Mouse (Mus musculus): Measurements from ENCODE around the gene Slc5a3.

Slc5a3 gene

DNA sequence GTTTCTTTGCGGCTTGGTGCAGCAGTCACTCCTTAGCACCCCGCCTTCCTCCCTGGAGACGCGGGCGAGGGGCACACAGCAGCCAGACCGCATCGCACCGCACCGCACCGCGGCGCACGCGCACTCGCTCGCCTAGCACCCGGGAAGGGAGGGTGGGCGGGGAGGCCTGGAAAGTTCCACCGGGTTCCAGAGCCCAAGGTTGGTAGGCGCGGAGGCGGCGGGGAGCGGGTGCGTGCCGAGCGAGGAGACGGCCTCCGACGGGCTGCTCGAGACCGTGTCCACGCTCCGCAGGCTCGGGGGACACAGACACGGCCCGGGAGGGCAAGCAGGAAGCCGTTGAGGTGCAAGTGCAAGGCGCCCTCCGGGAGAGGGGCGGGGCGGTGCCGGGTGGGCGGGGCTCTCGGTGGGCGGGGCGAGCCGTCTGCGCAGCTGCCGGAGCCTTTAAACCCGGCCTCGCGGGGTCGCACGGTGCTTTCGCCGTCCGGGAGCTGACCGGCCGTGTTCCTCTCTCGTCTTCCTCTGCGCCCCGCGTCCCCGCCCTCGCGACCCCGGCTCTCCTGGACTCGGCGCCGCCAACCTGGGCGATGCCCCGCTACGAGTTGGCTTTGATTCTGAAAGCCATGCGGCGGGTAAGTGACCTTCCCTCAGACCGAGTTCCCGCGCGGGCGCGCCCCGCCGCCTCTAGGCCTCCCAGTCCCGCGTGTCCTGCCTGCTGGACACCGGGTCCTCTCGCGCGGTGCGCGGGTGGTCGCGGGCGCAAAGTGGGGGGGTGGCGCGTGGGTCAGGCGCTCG lies at the start of gene Slc5a3, which contains the start of the genes Mrps6 and Gm49711:
Gene Slc5a3, plus strand, starts transcription at position 471 of the 792 bp plus-strand sequence.
Gene Mrps6, plus strand, starts transcription at position 419 of the 792 bp plus-strand sequence.
Gene Gm49711, plus strand, starts transcription at position 465 of the 792 bp plus-strand sequence.
- DNase-seq (ENCODE audit: low spot score in 2 of 2): peak; percentile 78 to 79

- DNase-seq (ENCODE audit: low spot score in 2 of 2): no peak
Measured at GRCm38 (mm10) chr16:92009586-92009985, 48.5 kb upstream of the Slc5a3 start.

GRCm38 (mm10) chr16:92016792-92017191 lies 41.3 kb upstream of the Slc5a3 start:
- DNase-seq (ENCODE audit: low spot score in 2 of 2): no peak

DNA sequence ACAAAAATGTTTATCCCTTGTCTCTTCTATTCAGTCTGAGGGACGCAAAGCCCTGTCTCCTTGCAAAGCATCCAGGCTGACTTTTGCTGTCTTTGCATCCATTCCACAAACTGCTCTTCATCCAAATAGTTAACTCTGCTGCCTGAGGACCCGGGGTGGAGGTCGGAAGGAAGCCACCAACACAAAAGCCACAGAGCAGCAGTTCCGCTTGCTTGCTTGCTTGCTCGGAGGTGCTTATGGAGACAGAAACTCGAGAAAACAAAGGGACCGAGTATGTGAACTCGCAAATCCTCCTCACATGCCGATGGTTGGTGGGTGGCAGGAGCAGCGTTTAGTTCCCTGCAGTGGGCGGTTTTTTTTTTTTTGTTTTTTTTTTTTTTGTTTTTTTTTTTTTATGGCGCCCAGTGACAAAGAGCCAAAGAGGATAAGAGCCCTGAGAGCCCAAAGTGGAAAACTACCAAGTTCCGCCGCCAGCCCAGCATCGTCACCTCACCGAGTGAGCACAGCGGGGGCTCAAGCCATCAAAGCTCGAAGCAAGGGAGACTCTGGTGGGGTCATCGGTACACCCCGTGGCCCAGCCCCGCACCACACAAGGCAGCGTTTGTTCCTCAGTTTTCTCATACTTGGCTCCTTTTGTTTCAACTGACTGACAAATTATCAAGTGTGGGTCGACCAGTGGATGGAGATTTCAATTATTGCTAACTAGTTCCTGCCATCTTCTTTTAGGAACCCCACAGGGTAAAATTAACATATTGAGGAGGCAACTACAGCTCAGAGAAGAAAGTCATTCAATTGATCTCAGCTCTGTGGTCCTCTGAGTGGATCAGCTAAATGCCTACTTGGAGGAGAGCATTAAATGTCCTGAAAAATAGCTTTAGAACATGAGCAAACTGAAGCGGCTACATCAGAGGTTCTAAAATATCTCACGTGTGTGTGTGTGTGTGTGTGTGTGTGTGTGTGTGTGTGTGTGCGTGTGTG lies 38.7 kb upstream of the Slc5a3 start:
- DNase-seq (ENCODE audit: low spot score in 2 of 2): peak; percentile 38 to 39

GRCm38 (mm10) chr16:92021656-92022400 lies 36.3 kb upstream of the Slc5a3 start:
- DNase-seq (ENCODE audit: low spot score in 2 of 2): no peak

DNA sequence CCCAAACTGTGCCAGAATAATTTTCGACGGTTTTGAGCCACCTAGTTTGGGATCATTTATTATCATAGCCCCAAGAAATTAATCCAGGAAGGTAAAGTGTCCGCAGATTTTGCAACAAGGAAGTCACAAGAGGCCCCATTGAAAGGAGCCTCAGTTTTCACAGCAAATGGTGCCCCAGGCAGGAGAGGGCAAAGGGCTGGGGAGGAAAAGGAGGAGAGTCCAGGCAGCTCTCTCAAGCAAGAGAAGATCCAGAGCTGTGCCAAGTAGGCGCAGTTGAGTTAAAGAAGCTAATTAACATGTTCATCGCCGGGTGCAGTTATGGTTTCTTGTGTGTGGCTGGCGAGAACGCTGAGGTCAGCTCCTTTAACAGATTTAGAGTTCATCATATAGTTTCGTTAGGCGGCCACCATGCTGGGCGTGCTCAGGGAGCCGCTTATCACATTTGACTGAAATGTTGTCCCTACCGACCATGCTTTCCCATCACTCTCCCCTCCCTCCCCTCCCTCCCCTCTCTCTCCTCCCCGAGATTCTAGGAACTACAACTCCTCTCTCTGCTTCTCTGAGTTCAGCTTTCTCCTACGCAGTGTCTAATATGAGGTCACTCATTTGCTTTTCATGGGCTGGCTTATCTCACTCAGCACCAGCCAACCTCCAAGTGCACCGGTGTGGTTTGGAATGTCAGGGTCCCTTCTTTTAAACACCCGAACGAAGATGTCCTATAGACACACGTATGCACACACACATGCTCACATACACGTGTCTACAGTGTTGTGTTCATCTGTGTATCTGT lies 35.4 kb upstream of the Slc5a3 start:
- DNase-seq (ENCODE audit: low spot score in 2 of 2): no peak

GRCm38 (mm10) chr16:92033286-92033685 lies 24.8 kb upstream of the Slc5a3 start:
- no peak for DNase-seq (ENCODE audit: low spot score in 2 of 2)

DNA sequence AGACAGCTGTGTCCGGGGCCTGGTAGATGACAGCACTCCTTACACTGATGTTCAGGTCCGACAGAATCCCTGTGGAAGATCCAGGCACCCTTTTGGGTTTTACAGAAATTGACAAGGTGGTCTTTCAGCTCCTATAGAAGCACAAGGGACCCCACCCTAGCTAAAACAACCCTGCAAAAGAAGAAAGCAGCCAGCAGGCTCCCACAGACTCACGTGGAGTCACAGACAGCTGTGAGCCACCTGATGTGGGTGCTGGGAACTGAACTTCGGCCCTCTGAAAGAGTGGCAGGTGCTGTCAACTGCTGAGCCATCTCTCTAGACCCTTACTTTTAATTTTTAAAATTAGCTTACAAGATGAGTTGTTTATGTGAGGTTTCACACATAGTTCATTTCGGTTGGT lies 23.4 kb upstream of the Slc5a3 start:
- no peak for DNase-seq (ENCODE audit: low spot score in 2 of 2)

DNA sequence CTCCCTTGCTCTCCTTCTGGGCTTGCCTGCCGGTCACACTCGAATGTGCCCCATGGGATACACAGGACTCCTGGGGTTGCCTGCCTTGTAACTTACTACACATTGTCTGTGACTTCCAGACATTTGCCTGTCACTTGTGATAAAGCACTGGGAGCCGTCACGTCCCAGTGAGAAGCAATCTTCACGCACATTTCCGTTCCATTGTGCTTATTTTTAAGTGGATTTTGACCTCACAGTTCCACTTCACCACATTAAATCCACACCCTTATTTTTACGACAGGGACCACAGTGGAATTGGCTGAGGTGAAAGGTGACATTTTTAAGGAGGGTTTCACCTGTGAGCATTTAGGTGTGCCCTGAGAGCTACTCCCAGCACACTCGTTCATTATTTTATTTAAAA lies 21.4 kb upstream of the Slc5a3 start:
- no peak for DNase-seq (ENCODE audit: low spot score in 2 of 2)

- DNase-seq (ENCODE audit: low spot score in 2 of 2): peak; percentile 31 to 45
Measured at GRCm38 (mm10) chr16:92037891-92038607, 20.1 kb upstream of the Slc5a3 start.

- DNase-seq (ENCODE audit: low spot score in 2 of 2): peak in 1 of 2 experiments; percentile 17
Measured at GRCm38 (mm10) chr16:92039421-92039820, 18.7 kb upstream of the Slc5a3 start.

DNA sequence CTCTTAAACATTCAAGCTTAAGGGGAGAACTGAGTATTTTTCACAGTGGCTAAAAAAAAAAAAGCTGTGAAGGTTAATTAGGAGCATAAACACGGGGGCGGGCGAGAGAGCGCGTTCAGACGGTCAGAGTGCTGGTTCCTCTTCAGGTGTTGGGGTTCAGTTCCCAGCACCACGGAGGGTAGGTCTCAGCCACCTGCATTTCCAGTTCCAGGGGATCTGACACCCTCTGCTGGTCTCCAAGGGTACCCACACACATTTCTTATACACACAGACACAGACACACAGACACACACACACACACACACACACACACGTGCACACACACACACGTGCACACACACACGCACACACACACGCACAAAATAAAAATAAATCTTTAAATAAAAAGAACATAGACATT lies 18.2 kb upstream of the Slc5a3 start:
- DNase-seq (ENCODE audit: low spot score in 2 of 2): no peak

DNA sequence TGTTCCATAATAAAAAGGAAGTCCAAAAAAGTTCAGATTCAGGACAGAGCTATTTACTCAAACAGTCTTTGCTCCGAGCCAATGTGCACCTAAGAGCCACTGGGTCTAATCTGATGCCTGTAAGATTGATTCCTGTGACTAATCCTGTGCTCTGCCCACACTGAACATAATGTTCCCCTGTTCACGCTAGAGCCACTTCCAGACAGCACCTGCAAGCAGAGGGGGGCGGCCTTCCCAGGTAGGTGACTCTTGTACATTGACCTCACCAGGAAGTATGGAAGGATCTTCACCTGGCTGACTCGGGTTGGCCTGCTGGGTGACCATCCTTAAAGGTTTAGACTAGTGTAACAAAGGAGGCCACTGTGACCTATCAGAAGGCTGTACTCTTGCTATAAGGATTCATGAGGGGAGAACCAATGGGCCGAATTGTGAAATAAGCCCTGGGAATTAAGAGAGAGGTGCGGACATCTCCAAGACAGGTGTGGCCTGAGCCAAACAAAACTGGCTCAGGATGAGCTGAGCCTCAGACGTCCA lies 6.3 kb upstream of the Slc5a3 start:
- no peak for DNase-seq (ENCODE audit: low spot score in 2 of 2)

- no peak for DNase-seq (ENCODE audit: low spot score in 2 of 2)
Measured at GRCm38 (mm10) chr16:92052569-92052968, 5.6 kb upstream of the Slc5a3 start.

GRCm38 (mm10) chr16:92056711-92057110 lies 1.4 kb upstream of the Slc5a3 start:
- no peak for DNase-seq (ENCODE audit: low spot score in 2 of 2)

DNA sequence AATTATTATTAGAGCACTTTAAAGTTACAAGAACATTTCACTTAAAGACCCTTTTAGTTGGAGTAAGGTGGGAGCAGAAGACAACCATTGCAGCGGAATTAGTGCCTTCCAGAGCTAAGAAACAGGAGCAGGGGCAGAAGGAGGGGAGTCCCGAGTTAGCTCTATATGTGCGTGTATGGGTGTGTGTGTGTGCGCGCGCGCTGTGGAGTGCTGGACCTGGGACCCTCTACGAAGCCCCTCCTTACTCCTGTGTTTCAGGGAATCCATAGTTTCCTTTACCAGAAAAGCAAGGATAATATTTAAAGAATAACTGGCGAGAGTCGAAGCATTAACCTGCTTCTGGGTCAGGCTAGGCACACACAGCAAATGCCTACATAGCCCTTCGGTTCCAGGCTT lies 668 bp upstream of the Slc5a3 start:
- DNase-seq (ENCODE audit: low spot score in 2 of 2): no peak

- peak; percentile 5 to 6 for DNase-seq (ENCODE audit: low spot score in 2 of 2)
Measured at GRCm38 (mm10) chr16:92058644-92059620, 810 bp downstream of the Slc5a3 start.

- no peak for DNase-seq (ENCODE audit: low spot score in 2 of 2)
Measured at GRCm38 (mm10) chr16:92060213-92060612, 2.1 kb downstream of the Slc5a3 start.

DNA sequence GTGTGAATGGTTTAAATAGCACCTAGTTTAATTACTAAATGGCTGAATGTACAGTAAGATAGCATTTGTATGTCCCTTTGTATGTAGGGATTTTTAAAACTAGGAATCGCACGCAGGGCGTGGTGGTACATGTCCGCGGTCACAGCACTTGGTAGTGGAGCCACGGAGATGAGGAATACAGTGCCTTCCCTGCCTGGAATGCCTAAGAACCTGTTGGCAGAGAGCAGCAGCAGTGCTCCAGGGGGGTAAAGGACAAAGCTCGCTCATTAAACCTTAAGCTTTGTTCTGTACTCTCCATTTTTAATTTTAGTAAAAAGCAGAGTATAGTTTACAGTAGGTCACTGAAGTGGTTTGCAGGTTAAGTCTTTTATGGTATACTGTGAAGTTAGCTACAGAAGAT lies 3.5 kb downstream of the Slc5a3 start:
- DNase-seq (ENCODE audit: low spot score in 2 of 2): no peak
